Mouse (Mus musculus) stomach, postnatal 0 days (tissue): Measurements from ENCODE around the gene Gm16253.

Experiments used
- CTCF ChIP-seq: IDR thresholded peaks from 2 replicates; pipeline ENCODE4 v1.5.1; 2016; ENCODE audit warnings: antibody characterized with exemption, low read depth, mild to moderate bottlenecking, moderate library complexity
- EP300 ChIP-seq: optimal IDR thresholded peaks from 2 replicates; pipeline ENCODE3; 2016; ENCODE audit warnings: antibody characterized with exemption

DNA sequence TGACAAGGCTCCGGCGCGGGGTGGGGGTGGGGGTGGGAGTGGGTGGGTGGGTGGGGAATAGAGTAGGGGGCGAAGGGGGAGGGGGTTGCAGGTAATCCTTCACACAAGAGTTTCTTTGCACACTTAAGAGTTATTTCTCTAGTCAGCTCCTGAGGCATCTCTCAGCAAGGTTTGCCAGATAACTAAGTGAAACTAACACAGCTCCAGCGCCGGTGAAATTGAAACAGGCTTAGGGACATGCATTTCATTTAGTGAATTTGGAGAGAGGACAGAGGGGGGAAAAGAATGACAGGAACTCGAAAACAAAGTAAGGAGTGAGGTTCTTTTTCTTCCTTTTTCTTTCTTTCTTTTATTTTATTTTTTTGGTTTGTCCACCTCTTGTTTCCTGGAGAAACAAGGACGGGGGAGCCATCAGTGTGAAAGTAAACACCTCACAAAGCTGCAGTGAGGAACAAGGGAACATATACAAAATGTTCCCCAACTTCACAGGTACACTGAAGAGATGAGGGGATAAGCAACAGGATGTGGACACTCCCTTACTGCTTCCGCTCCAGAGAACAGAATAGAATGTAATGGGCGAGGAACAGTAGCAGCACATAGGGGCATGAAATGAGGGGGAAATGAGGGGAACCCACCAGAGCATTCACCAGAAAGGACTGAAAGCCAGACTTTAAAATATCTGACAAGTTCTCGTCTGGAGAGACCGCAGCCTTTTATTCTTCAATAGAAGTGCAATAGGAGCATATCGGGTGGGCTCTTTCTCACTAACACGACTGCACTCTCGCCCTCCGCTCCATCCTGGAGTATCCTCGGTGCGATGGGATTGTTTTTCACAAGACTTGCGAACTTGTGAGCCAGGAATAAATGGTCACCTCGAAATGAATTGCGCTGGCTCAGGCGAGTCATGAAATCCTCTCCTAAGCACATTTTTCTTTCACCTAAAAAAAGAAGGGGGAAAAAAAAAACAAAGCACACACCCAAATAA lies 19.8 kb upstream of the Gm16253 start:
- TF ChIP-seq EP300: no peak
- no peak for TF ChIP-seq CTCF
